Mouse (Mus musculus) brain, embryonic 14.5 days (tissue): ENCODE data around the gene Gm33543.

Experiments
- CTCF ChIP-seq: fragments of 200-500 bp; IDR thresholded peaks from 2 replicates; pipeline ENCODE4 v1.5.1; 2012; ENCODE audit warnings: inconsistent platforms, mild to moderate bottlenecking, moderate library complexity, borderline replicate concordance; ENCODE audit not compliant: insufficient read depth, insufficient read length; ENCODE audit errors: extremely low read depth
- POLR2A ChIP-seq: fragments of 200-500 bp; IDR thresholded peaks from 2 replicates; pipeline ENCODE4 v1.6.1; 2012; ENCODE audit warnings: mild to moderate bottlenecking, inconsistent platforms, borderline replicate concordance; ENCODE audit not compliant: poor library complexity, insufficient read depth, insufficient read length, severe bottlenecking; ENCODE audit errors: extremely low read depth

GRCm38 (mm10) chr10:95774856-95775255 lies 67.9 kb downstream of the Gm33543 start:
- TF ChIP-seq POLR2A (no peak), CTCF (no peak)
